Mouse (Mus musculus) gastrocnemius, postnatal 36 days (tissue): Measurements from ENCODE around the gene Hyal2. TPM values are rescaled to one million over a fixed set of nuclear protein-coding genes. Genes with fewer than 3 reads are reported as not detected.

Experiments
- DNase-seq, 2 experiments: peaks; one replicate each; pipeline ENCODE4 v3.0.0; 2022
- intact Hi-C: fragments of 180-260 bp; cut with DNase I; formaldehyde crosslinking; loops from one replicate; pipeline ENCODE4 v1.15.1; 2025
- total RNA-seq, 2 experiments: library from RNA; stranded (reverse); gene quantifications; 2 replicates each; pipeline ENCODE4 v1.2.3; 2021

Hyal2 gene
- total RNA-seq, 2 experiments from 2014 or later = 12.0 to 16.5 TPM

DNA sequence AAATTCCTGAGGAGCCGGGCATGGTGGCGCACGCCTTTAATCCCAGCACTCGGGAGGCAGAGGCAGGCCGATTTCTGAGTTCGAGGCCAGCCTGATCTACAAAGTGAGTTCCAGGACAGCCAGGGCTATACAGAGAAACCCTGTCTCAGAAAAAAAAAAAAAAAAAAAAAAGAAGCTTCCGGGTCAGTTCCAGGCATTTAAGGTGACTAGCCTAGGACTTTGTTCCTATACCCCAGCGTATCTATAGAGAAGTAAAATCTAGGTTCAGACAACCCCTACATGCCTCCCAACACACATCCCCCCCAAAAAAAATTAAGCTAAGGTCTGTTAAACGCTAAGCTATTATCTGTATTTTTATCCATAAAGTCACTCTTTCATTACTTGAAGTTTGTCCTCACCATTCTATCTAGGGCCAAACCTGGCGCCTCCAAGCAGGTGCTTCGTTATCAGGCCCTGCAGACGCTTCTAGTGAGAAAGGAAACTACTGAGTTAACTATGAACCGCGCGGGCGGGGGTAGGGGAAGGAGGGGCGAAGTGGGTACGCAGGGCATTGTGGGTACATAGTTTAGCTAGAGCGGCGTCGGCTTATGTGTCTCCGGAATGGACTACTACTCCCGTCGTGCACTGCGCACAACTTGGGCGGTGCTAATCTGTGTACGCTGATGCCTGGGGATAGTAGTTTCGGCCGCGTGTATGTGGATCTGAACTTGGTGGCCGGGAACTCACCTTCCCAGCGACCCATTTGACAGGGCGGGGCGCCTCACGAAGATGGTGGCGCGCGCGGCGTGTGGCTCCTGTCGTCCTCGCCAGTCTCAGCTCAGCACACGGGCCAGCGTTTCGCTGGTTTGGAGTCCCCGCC lies 19.5 kb downstream of the Hyal2 start, which contains the start of gene Ifrd2:
Gene Ifrd2, plus strand, starts transcription at position 669 of the 859 bp plus-strand sequence.
- intact Hi-C loops = no loop called here
- DNase-seq = peak; percentile 91 to 95

DNA sequence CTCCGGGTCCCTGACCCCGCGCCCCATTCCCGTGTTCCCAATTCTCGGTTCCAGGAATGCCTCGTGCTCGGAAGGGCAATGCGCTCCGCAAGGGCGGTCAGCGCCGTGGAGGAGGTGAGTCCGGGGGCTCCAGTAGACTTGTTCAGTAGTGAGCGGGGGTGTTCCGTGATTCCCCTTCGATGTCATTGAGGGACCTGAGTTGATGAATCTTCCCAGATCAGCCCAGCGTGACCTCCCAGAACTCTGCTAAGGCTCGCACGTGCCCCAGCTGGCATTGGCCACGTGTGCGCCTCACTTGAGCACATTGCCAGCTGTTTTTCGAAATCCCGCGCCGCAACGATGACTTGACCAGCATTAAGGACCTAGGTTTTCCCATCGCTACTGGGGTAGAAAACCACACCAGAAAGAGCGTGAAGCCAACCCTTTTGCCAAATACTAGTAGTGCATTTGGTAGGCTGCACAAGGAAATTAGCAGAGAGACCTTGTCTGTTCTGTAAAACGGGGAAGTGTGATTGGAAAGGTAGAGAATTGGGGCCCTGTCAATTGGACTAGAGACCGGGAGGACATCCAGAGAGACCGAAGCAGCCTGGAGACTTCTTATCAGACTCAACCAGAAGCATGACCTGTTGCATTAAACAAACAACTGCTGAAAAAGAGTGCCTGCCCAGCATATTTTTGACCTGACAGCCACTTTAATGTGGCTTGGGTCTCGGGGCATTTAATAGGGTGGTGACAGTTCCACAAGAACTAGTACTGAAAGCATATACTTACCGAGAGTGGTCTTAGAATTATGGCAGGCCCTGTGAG lies 20.3 kb downstream of the Hyal2 start:
- no peak for DNase-seq
- intact Hi-C loops = no loop called here

DNA sequence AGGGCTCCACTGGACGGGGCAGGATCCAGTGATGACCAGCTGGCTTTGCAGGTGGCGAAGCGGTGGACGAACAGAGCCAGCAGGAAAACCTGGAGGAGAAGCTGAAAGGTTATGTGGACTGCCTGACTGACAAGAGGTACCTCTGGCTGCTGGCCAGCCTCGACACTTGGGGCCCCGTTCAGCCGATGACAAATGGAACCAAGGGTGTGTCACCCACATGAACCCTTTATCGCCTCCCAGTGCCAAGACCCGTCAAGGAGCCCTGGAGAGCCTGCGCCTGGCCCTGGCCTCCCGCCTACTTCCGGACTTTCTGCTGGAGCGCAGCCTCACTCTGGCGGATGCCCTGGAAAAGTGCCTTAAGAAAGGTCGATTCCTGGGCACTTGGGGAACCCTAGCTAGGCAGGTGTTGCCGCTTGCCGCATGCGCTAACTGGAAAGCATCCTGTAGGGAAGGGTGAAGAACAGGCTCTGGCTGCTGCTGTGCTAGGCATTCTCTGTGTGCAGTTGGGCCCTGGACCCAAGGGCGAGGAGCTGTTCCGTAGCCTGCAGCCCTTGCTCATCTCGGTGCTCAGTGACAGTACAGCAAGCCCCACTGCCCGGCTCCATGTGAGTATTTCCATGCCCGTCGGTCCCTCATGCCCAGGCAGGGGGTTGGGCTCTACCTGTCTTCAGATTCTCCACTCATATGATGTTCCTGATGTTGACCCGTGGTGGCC lies 22.5 kb downstream of the Hyal2 start:
- intact Hi-C loops = no loop called here
- peak; percentile 61 to 67 for DNase-seq

- no peak for DNase-seq
- intact Hi-C loops = no loop called here
Observed at GRCm38 (mm10) chr9:107590773-107591060, 23.0 kb downstream of the Hyal2 start.

GRCm38 (mm10) chr9:107593101-107593976 lies 25.6 kb downstream of the Hyal2 start:
- intact Hi-C loops = no loop called here
- peak in 1 of 2 experiments; percentile 59 for DNase-seq

GRCm38 (mm10) chr9:107594281-107595062 lies 26.7 kb downstream of the Hyal2 start:
- intact Hi-C loops = no loop called here
- DNase-seq = no peak

GRCm38 (mm10) chr9:107596619-107597569 lies 29.1 kb downstream of the Hyal2 start:
- peak; percentile 58 to 67 for DNase-seq
- intact Hi-C loops = no loop called here

GRCm38 (mm10) chr9:107598385-107598784 lies 30.6 kb downstream of the Hyal2 start:
- intact Hi-C loops = no loop called here
- DNase-seq = no peak

GRCm38 (mm10) chr9:107599433-107599832 lies 31.7 kb downstream of the Hyal2 start:
- intact Hi-C loops = no loop called here
- no peak for DNase-seq

- DNase-seq = no peak
- intact Hi-C loops = loop anchor here (2.0 kb wide), 1 partner anchor 77 kb away; no protein-coding TSS in a partner anchor
Observed at GRCm38 (mm10) chr9:107599842-107600241, 32.1 kb downstream of the Hyal2 start.

- DNase-seq = no peak
- intact Hi-C loops = loop anchor here (2.0 kb wide), 1 partner anchor 76 kb away; no protein-coding TSS in a partner anchor
Observed at GRCm38 (mm10) chr9:107600745-107601144, 33.0 kb downstream of the Hyal2 start.

DNA sequence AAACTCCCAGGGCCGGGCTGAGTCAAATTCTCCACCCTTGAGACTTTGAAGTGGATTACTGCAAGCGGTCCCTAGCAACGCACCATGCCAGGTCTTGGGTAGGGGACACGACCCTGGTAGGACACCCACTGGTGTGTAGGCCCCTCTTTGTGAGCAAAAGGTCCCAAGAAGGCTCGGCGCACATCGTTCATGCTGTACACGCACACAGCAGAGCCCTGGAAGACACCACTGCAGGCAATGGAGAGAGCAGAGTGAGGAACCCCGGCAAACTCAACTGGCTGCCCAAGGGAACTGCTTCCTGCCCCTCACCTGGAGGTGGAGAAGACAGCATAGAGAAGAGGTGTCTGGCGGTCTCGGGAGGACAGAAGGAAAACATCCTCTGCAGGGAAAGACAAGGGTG lies 33.5 kb downstream of the Hyal2 start:
- no peak for DNase-seq
- intact Hi-C loops = loop anchor here (2.0 kb wide), 1 partner anchor 76 kb away; no protein-coding TSS in a partner anchor

- intact Hi-C loops = loop anchor here (1.0 kb wide), 1 partner anchor 43 kb away; no protein-coding TSS in a partner anchor
- DNase-seq = peak; percentile 93
Observed at GRCm38 (mm10) chr9:107602068-107602648, 34.4 kb downstream of the Hyal2 start.

DNA sequence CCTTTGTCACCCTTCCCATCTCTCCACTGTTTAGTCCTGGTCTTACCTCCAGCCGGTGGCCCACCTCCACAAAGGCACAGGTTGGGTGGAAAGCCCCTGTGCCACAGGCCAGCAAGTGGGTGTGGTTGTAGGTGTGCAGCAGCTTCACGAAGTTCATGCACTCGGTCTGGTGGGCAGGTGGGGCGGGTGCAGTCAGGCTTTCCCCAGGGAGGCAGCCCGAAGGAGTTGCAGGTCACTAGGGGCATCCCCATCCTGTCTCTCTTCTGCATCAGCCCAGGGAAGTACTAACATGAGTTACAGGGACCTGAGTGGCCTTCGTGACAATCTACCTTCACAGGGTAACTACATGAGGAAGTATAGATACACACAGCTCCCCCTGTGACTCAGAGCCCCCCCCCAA lies 35.5 kb downstream of the Hyal2 start:
- intact Hi-C loops = no loop called here
- no peak for DNase-seq

- DNase-seq = no peak
- intact Hi-C loops = no loop called here
Observed at GRCm38 (mm10) chr9:107605041-107605661, 37.4 kb downstream of the Hyal2 start.

GRCm38 (mm10) chr9:107606591-107606990 lies 38.8 kb downstream of the Hyal2 start:
- intact Hi-C loops = no loop called here
- DNase-seq = peak; percentile 48 to 51

- intact Hi-C loops = no loop called here
- no peak for DNase-seq
Observed at GRCm38 (mm10) chr9:107607036-107607435, 39.3 kb downstream of the Hyal2 start.
